Comparison of ENCODE assay signal across 8 mouse cellular contexts in genomic region chr1:143803537-143803936, GRCm38 (mm10). TPM values are rescaled to one million over a fixed set of nuclear protein-coding genes. Genes with fewer than 3 reads are reported as not detected.
DNase-seq lines count a peak whose midpoint lies in the region; ATAC-seq lines count a peak whose summit lies in the region.

No protein-coding gene starts in this region.

- no peaks in the 10 kb centered on the region for H3K9me3 ChIP-seq in limb, embryonic 11.5 days (ENCODE audit: control insufficient read depth, low read length)
- no peaks in the 10 kb centered on the region for H3K9me3 ChIP-seq in limb, embryonic 10.5 days (replicated peaks)
- no peaks in the 10 kb centered on the region for H3K9me3 ChIP-seq in midbrain, embryonic 12.5 days

- DNase-seq in adrenal gland, postnatal 14 days = peak; percentile 6
- no peak for DNase-seq in adrenal gland, postnatal 4 days (ENCODE audit: low spot score in 2 of 2)
- no peak for DNase-seq in limb, embryonic 11.5 days (ENCODE audit: low spot score)
- no peak for DNase-seq in limb, embryonic 10.5 days (ENCODE audit: low spot score)
- peak; percentile 84 for DNase-seq in embryo, embryonic 10 days (ENCODE audit: low spot score)
- DNase-seq in testis, postnatal 10 days (ENCODE audit: low spot score) = no peak

- H3K4me3 ChIP-seq in limb, embryonic 11.5 days (ENCODE audit: low read depth, low read length) = no peak overlapping the region
- no peak overlapping the region for H3K4me3 ChIP-seq in limb, embryonic 10.5 days
- H3K4me3 ChIP-seq in midbrain, embryonic 12.5 days = no peak overlapping the region

- H3K4me2 ChIP-seq in limb, embryonic 11.5 days (ENCODE audit: low read depth, severe bottlenecking) = no peak overlapping the region
- H3K4me2 ChIP-seq in midbrain, embryonic 12.5 days (replicated peaks) = no peak overlapping the region

- peak; percentile 78; the same call in 1 of the 2 replicates for ATAC-seq in limb, embryonic 11.5 days (ENCODE audit: insufficient number of reproducible peaks, low FRiP score, low TSS enrichment, low read depth)
- ATAC-seq in inflammation-experienced regulatory T-cells, adult 6 months = peak; percentile 99
- ATAC-seq in midbrain, embryonic 12.5 days (ENCODE audit: low FRiP score, low read depth) = peak; percentile 88

- no peaks in the 10 kb centered on the region for H3K36me3 ChIP-seq in limb, embryonic 11.5 days (ENCODE audit: control insufficient read depth, insufficient read depth, low read length)
- peaks cover 24% of the 10 kb centered on the region for H3K36me3 ChIP-seq in limb, embryonic 10.5 days
- H3K36me3 ChIP-seq in midbrain, embryonic 12.5 days = peaks cover 12% of the 10 kb centered on the region; the same call in 1 of the 2 replicates

- H3K9ac ChIP-seq in limb, embryonic 11.5 days (ENCODE audit: low read length) = no peak overlapping the region
- H3K9ac ChIP-seq in midbrain, embryonic 12.5 days (replicated peaks) = no peak overlapping the region

- H3K27ac ChIP-seq in limb, embryonic 11.5 days (replicated peaks; ENCODE audit: low read depth, low read length) = no peak overlapping the region
- no peak overlapping the region for H3K27ac ChIP-seq in limb, embryonic 10.5 days
- no peak overlapping the region for H3K27ac ChIP-seq in midbrain, embryonic 12.5 days (replicated peaks)

- WGBS in limb, embryonic 11.5 days = 51% methylated on average over 4 of the region's 4 CpGs
- WGBS in limb, embryonic 10.5 days = 55% methylated on average over 4 of the region's 4 CpGs
- WGBS in midbrain, embryonic 12.5 days = 45% methylated on average over 4 of the region's 4 CpGs

- no peaks in the 10 kb centered on the region for H3K27me3 ChIP-seq in limb, embryonic 11.5 days (ENCODE audit: control insufficient read depth, insufficient read depth, low read length)
- no peaks in the 10 kb centered on the region for H3K27me3 ChIP-seq in limb, embryonic 10.5 days (ENCODE audit: low read depth, poor library complexity, severe bottlenecking)
- H3K27me3 ChIP-seq in midbrain, embryonic 12.5 days = no peaks in the 10 kb centered on the region

- no peaks in the 10 kb centered on the region for H3K4me1 ChIP-seq in limb, embryonic 11.5 days (ENCODE audit: control insufficient read depth, insufficient read depth, low read length)
- H3K4me1 ChIP-seq in limb, embryonic 10.5 days = no peaks in the 10 kb centered on the region
- no peaks in the 10 kb centered on the region for H3K4me1 ChIP-seq in midbrain, embryonic 12.5 days

RNA-seq across cellular contexts. Expression of gene Uchl5, which starts 26.5 kb away (rescaled TPM):
- total RNA-seq in adrenal gland, postnatal 14 days (2021) = 27.7 and 27.8 TPM in 2 replicates
- total RNA-seq in adrenal gland, postnatal 4 days (2021) = 10 to 100 TPM; 25.6 to 27.9 TPM
- 85.9 and 89.0 TPM in 2 replicates for polyA plus RNA-seq in limb, embryonic 11.5 days (2014; fragmentation: Nextera tagmentation; extraction: Ambion mirVana)
- 114 and 116 TPM in 2 replicates for polyA plus RNA-seq in limb, embryonic 10.5 days (2016; fragmentation: Nextera tagmentation; extraction: Ambion mirVana)
- polyA plus RNA-seq in inflammation-experienced regulatory T-cells, adult 6 months (2017; shearing (Covaris generic)) = 10 to 100 TPM; 49.2 to 94.0 (median 74.1) TPM
- 78.7 and 79.9 TPM in 2 replicates for polyA plus RNA-seq in midbrain, embryonic 12.5 days (2016; fragmentation: Nextera tagmentation; extraction: Ambion mirVana)

RNA-seq across cellular contexts. Expression of gene Trove2, which starts 26.7 kb away (rescaled TPM):
- total RNA-seq in adrenal gland, postnatal 14 days (2021) = 11.0 and 12.6 TPM in 2 replicates
- total RNA-seq in adrenal gland, postnatal 4 days (2021) = 10 to 100 TPM; 12.6 to 14.3 TPM
- polyA plus RNA-seq in limb, embryonic 11.5 days (2014; fragmentation: Nextera tagmentation; extraction: Ambion mirVana) = 22.3 and 25.5 TPM in 2 replicates
- 17.3 and 23.6 TPM in 2 replicates for polyA plus RNA-seq in limb, embryonic 10.5 days (2016; fragmentation: Nextera tagmentation; extraction: Ambion mirVana)
- polyA plus RNA-seq in inflammation-experienced regulatory T-cells, adult 6 months (2017; shearing (Covaris generic)) = 1 to 10 TPM; 4.6 to 6.5 (median 4.7) TPM
- 52.6 and 58.0 TPM in 2 replicates for polyA plus RNA-seq in midbrain, embryonic 12.5 days (2016; fragmentation: Nextera tagmentation; extraction: Ambion mirVana)

Comparison
In these comparisons a context has a peak if more than half of its experiments do, and no peak if none do; other contexts are left out.
1. DNase-seq: peak in adrenal gland, postnatal 14 days (single experiment) and embryo, embryonic 10 days (single experiment); none in adrenal gland, postnatal 4 days (0 of 2), limb, embryonic 11.5 days (single experiment), limb, embryonic 10.5 days (single experiment) and testis, postnatal 10 days (single experiment).
2. Peak in every context shown above with its lines, with median percentiles within 50 percentile points of each other: ATAC-seq.